Mouse (Mus musculus) left cerebral cortex, adult 18-20 months (tissue): ENCODE data around the gene Slc30a2. TPM values are rescaled to one million over a fixed set of nuclear protein-coding genes. Genes with fewer than 3 reads are reported as not detected.

Experiments
- DNase-seq, 2 experiments: peaks; one replicate each; pipeline ENCODE4 v3.0.0; 2021 to 2022; ENCODE audit warnings: low spot score in 2 of 2, mixed read lengths in 1 of 2
- total RNA-seq, 2 experiments: library from RNA; stranded (reverse); gene quantifications; 2 replicates each; pipeline ENCODE4 v1.2.3; 2021

Gene Slc30a2
- total RNA-seq, 2 experiments from 2014 or later: 0.40 TPM; not detected in 1

DNA sequence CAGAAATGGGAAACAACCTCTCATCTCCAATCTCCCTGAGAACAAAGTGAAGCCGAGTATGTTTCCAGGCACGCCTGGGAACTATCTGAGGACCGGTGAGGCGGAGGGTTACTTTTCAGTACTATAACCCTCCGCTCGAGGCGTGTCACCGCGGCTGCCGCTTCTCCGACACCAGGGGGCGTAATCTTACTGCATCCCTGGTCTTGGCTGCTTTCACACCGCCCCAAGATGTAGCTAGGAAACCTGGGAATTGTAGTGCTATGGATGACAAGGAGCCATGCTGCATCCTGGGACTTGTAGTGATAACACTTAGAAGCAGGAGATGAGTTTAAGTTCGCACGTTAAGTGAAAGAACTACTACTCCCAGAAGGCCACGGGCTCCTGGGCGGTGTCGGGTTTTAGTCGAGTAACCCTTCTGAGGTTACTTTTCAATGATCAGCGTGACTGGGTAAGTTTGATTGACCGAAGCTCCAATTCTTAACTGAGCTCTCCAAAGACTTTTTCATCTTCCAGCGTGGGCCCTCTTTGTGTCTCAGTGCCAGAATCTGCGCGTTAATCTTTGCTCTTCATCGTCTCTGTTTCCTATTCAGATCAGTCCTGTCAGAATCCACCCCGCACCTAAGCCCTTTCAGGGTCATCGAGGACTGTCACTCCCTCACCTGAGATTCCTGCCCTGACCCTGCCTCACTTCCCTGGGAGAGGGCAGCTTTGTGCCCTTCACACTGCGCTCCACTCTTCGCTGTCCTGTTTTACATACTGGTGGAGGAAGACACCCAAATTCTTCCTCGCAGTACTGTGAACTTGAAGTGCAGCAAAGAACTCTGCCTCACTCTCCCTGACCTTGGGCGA, 53.2 kb downstream of the Slc30a2 start, which contains the start of gene Pafah2:
TSS of gene Pafah2 (plus strand) at position 344 of the 849 bp plus-strand sequence.
- peak; percentile 92 to 93 for DNase-seq

GRCm38 (mm10) chr4:134397121-134397520, 54.1 kb downstream of the Slc30a2 start:
- DNase-seq: peak in 1 of 2 experiments; percentile 37

- DNase-seq: no peak
These were observed 54.8 kb downstream of the Slc30a2 start for GRCm38 (mm10) chr4:134397732-134398131.

DNA sequence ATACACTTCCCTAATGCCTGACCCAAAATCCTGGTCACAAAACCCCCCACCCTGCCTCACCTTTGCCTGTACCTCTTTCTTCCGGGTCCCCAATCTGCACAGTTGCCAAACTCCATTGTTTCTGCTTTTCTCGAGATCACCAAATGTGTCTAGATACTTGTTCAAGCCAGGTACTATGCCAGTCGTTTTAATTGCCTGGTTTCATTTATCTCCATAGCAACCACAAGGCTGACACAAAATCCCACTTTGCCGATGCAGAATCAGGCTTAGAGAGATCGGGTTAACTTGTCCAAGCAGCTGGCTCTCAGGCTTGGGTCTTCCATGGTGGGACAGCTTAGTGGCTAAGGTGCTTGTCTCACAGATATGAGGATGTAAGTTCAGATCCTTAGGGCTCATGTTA, 57.2 kb downstream of the Slc30a2 start:
- DNase-seq: no peak

- DNase-seq: peak; percentile 71 to 85
These were observed 58.2 kb downstream of the Slc30a2 start for GRCm38 (mm10) chr4:134401181-134401661.

GRCm38 (mm10) chr4:134401856-134402570, 59.0 kb downstream of the Slc30a2 start:
- DNase-seq: no peak

GRCm38 (mm10) chr4:134402571-134403262, 59.7 kb downstream of the Slc30a2 start:
- DNase-seq: no peak

DNA sequence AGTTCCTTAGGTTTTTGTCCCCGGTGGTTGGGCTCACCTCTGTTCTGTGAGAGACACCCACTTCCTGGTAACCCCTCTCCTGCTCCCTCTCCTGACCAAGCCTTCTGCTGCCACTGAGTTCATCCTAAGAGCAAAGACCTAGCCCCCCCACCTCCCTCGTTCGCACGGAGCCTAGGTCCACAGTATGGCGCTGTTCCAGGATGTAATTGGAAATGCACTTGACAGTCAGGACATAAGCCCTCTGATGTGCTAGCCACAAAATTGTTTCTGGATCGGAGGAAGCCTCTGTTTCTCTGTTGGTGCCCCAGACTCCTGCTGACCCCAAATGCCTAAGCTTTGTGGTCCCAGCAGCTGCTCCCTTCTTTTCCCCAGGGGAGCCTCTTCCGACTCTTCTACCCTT, 60.7 kb downstream of the Slc30a2 start:
- no peak for DNase-seq

Other genes with a start within 250 kb of the Slc30a2 start
- 1 to 10 TPM; 2.7 to 4.1 TPM for gene Cd52, start 248.1 kb upstream of the Slc30a2 start, total RNA-seq
- gene Ubxn11, start 240.6 kb upstream of the Slc30a2 start, total RNA-seq: 10 to 100 TPM; 31.7 to 38.4 TPM
- 100 to 1,000 TPM; 200 to 222 TPM for gene Sh3bgrl3, start 214.4 kb upstream of the Slc30a2 start, total RNA-seq
- 10 to 100 TPM; 17.1 to 17.6 TPM for gene Cep85, start 156.1 kb upstream of the Slc30a2 start, total RNA-seq
- not detected for gene Gm7534, start 140.2 kb upstream of the Slc30a2 start, total RNA-seq
- not detected for gene Catsper4, start 115.8 kb upstream of the Slc30a2 start, total RNA-seq
- gene Cnksr1, start 104.8 kb upstream of the Slc30a2 start, total RNA-seq: under 1 TPM; 0.54 to 0.81 TPM
- gene E130218I03Rik, start 99.5 kb upstream of the Slc30a2 start, total RNA-seq: not detected
- gene Zfp593, start 97.6 kb upstream of the Slc30a2 start, total RNA-seq: 10 to 100 TPM; 11.6 to 12.2 TPM
- not detected for gene Gm30191, start 96.2 kb upstream of the Slc30a2 start, total RNA-seq
- 1 to 10 TPM; 2.2 to 3.8 TPM for gene Grrp1, start 89.1 kb upstream of the Slc30a2 start, total RNA-seq
- gene Pdik1l, start 55.3 kb upstream of the Slc30a2 start, total RNA-seq: 10 to 100 TPM; 18.7 to 24.4 TPM
- gene Trim63, start 28.1 kb upstream of the Slc30a2 start, total RNA-seq: under 1 TPM; 0.30 to 0.35 TPM
- gene Extl1, start 40.7 kb downstream of the Slc30a2 start, total RNA-seq: 10 to 100 TPM; 44.0 to 45.4 TPM
- 1 to 10 TPM; 4.8 to 7.4 TPM for gene Pafah2, start 53.1 kb downstream of the Slc30a2 start, total RNA-seq
- 1,000 to 10,000 TPM; 1,034 to 1,073 TPM for gene Stmn1, start 125.1 kb downstream of the Slc30a2 start, total RNA-seq
- 10 to 100 TPM; 63.5 to 70.1 TPM for gene Paqr7, start 153.5 kb downstream of the Slc30a2 start, total RNA-seq
- gene Aunip, start 167.8 kb downstream of the Slc30a2 start, total RNA-seq: under 1 TPM in 1 of 2 experiments, not detected in 1; 0.54 TPM
- gene Mtfr1l, start 192.2 kb downstream of the Slc30a2 start, total RNA-seq: 10 to 100 TPM; 65.3 to 66.0 TPM
- gene Selenon, start 209.0 kb downstream of the Slc30a2 start, total RNA-seq: 10 to 100 TPM; 23.1 to 25.7 TPM